Mouse (Mus musculus): ENCODE results near the gene Mab21l1.

Gene Mab21l1

DNA sequence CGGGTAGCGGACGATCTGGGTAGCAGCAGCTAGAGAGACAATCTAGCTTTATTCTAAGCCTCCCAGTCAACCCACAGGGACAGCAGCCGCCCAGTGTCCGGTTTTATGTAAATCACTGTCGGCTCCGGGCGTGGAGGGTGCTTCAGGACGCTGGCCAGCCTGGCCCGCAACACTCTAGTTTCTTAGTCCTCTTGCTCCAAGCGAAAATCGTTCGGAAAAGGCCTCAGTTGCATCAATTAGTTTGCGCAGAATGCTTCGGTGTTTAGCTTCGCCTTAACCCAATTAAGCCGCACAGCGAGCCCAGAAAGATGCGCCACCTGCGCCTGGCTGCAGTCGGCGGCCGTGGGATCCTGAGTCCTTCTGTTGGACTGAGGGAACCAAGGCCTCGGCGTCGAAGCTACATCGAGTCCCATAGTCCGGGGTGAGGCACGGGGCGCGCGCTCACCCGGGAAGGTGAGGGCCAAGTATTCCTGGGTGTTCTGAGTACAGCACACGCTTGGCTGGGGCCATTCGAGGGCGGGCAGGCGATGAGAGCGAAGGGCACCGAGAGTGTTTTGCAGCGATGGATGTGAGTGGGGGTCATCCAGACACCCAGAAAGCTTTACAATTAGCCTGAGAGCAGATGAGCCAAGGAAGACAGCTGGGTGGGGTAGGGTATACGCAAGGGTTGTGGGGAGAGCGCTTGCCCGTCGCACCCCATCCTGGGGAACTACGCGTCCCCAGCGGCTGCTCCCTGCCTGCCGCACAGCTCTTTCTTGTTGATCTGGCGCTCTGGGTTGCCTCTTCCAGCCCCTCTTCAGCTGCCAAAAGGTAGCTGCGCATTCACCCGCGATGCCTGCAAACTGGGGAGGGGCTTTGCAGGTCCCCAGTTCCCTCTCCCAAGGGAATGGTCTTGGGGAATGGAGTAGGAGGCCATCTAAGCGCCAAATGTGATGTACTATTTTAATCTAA is 1.9 kb upstream of the Mab21l1 start:
- no peak for DNase-seq

DNA sequence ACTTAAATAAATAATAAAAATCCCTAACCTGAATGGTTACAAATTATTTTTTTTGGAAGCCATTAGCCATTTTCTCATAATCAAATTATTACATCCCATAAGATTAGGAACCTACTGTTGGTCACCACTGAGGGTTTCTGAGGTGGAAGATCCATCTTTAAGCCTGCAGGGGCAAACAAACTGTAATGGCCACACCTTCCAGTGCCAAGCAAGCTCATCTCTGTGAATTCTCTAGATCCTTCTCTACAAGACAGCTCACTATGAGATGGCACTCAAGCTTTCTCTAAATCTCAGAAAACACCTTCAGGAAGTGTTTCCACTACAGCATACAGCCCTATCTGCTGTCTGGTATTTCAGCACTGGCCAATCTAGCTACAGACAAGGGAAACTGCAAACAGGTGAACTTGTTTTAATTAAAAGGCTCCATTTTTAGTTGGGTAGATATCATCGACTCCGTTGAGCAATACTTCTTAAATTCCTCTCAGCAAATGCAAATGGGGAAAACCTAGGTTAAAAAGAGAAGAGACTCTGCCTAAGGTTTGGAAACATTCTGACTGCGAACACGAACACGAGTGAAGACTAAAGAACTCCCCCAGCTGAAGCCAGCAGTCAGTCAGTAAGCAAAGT is 768 bp upstream of the Mab21l1 start:
- no peak for DNase-seq

DNA sequence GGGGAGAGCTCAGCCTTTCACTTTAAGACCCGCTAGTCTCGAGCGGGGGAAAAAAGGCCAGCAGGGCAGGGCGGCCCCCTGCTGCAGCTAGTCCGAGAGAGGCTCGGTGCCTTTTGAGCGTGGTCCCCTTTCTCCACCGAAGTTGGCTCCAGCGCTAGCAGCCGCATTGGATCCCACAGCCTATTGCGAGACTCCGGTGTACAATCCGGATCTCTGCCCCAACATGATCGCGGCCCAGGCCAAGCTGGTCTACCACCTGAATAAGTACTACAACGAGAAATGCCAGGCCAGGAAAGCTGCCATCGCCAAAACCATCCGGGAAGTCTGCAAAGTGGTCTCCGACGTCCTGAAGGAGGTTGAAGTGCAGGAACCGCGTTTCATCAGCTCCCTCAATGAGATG is 461 bp downstream of the Mab21l1 start:
- no peak for DNase-seq

DNA sequence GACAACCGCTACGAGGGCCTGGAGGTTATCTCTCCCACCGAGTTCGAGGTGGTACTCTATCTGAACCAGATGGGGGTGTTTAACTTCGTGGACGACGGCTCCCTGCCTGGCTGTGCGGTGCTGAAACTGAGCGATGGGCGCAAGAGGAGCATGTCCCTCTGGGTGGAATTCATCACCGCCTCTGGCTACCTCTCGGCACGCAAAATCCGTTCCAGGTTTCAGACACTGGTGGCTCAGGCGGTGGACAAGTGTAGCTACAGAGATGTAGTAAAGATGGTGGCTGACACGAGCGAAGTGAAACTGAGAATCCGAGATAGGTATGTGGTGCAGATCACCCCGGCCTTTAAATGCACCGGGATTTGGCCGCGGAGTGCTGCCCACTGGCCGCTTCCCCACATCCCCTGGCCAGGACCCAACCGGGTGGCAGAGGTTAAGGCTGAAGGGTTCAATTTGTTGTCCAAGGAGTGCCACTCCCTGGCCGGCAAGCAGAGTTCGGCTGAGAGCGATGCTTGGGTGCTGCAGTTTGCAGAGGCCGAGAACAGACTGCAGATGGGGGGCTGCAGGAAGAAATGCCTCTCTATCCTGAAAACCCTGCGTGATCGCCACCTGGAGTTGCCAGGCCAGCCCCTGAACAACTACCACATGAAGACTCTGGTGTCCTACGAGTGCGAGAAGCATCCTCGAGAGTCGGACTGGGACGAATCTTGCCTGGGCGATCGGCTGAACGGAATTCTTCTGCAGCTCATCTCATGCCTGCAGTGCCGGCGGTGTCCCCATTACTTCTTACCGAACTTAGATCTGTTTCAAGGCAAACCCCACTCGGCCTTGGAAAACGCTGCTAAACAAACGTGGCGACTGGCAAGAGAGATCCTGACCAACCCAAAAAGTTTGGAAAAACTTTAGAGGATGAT is 1.1 kb downstream of the Mab21l1 start:
- peak; percentile 18 for DNase-seq

GRCm38 (mm10) chr3:55784101-55784500 is 1.8 kb downstream of the Mab21l1 start:
- no peak for DNase-seq

DNA sequence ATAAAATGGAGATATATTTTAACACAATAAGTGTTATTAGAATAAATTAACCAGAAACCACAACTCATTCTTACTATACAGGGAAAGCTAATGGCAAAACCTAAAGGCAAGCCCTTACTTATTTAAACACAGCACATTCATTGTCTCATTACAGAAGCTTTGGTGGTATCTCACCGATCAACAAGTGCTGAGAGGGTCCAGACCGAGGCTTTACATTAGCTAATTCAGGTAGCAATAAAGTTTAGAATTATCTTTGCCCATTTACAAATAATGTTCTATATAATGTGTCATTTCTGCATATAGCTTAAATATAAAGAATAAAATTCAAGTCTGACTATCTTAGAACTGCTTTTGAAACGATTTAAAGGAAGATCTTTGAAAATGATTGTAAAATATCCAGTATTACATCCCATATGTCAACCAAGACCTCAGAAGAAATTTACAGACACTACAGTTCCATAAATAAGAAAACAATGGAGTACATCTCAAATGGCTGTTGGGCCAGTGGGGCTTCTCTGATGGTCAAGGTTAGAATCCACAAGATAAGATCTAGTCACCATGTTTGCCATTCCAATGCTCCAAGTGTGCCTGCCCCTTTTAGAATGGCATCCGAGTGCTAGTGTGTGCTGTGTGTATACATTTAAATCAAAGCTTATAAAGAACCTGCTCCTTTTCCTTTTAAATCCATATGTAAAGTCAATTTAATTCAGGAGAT is 3.1 kb downstream of the Mab21l1 start:
- DNase-seq = no peak

- no peak for DNase-seq
These were observed 3.8 kb downstream of the Mab21l1 start for GRCm38 (mm10) chr3:55785981-55786725.

- no peak for DNase-seq
These were observed 4.7 kb downstream of the Mab21l1 start for GRCm38 (mm10) chr3:55786835-55787486.

DNA sequence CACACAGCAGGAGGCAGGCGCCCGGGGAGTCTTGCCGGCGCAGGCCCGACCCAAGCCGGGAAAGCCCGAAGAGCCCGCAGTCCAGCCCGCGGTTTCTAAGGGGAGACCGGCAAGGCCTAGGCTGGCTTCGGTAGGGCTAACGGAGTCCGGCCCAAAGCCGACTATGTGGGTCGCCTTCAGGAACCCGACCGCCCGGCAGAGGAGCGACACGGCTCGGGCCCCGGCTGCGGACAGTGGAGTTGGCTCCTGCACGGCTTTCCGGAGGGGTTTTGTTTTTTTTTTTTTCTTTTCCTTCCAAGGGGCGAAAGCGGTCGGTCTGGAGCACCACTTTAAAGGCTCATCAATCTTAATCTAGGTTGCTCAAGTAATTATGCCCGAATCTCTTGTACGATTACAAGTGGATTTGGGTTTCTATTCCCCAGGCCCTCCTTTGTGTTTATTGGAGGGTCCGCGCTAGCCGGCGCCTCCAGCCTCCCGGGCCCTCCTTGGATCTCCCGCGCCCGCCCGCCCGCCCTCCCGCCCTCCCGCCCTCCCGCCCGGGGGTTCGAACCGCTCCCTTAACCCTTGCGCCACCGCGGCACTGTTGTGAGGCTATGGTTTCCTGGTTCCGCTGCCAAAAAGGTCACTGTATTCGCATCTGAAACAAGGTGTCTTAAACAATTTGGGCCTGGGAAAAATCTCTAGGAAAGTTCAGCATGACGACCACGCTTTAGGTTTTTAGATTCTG is 5.3 kb downstream of the Mab21l1 start:
- DNase-seq = peak; percentile 31

- no peak for DNase-seq
These were observed 5.9 kb downstream of the Mab21l1 start for GRCm38 (mm10) chr3:55788214-55788586.

DNA sequence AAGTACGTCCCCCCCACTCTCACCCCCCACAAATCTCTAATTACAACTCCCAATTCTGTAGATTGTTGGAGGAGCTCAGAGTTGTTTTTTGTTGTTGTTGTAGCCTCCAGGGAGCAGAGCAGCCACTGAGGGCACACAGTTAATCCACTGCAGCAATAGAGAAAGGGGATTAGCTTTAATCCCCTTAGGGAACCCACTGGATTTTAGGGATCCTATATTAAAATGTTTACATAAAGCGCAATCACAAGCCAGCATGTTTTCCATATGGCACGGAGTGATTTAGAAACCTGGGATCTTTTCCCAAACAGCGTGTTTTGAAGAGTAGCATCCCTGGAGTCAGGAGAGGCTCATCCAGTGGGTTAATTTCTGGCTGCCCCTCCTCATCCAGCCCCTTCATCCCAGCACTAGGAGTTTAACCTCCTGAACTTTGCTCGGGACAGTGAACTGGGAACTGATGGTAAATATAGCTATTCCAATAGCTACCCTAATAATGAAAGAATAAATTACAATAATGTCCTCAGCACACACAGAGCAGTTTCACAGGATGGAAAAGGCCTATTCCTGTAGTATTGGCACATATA is 6.4 kb downstream of the Mab21l1 start:
- DNase-seq = no peak

DNA sequence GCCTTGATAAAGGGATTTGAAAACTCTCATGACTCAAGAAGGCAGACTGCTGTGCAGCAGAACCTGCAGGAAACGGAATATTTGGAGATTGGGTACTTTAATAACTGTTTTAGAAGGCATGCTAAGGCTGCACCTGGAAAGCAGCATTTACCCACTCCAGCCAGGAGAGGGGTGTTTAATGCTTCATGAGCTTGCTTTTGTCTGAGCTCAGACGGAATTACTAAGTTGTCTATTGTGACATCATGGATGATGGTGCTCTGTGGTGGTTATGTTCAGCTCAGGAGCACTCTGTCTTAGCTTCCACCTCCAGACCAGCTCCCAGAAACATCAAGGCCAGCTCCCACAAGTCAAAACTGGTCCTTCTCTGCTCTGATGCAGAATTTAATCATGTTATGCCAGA is 7.5 kb downstream of the Mab21l1 start:
- DNase-seq = no peak

- DNase-seq = no peak
These were observed 8.3 kb downstream of the Mab21l1 start for GRCm38 (mm10) chr3:55790609-55791008.

DNA sequence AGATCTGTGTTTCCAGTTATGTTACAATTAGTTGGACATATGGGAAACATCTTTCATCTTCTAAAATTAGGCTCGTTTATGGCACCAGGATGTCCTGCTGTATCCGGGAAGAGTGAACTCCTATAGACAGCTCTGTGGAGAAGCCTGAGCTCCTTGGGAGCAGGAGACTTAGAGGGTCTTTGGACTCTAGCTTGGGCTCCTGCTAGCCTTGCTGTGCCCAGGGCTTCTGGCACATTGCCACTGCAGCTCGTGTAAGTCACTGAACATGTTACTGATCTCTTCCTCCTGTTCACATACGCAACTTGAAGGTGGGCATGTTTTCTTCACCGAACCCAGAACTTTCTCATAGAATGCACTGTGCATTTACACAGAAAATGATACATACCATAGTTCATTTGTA is 9.9 kb downstream of the Mab21l1 start:
- no peak for DNase-seq

DNA sequence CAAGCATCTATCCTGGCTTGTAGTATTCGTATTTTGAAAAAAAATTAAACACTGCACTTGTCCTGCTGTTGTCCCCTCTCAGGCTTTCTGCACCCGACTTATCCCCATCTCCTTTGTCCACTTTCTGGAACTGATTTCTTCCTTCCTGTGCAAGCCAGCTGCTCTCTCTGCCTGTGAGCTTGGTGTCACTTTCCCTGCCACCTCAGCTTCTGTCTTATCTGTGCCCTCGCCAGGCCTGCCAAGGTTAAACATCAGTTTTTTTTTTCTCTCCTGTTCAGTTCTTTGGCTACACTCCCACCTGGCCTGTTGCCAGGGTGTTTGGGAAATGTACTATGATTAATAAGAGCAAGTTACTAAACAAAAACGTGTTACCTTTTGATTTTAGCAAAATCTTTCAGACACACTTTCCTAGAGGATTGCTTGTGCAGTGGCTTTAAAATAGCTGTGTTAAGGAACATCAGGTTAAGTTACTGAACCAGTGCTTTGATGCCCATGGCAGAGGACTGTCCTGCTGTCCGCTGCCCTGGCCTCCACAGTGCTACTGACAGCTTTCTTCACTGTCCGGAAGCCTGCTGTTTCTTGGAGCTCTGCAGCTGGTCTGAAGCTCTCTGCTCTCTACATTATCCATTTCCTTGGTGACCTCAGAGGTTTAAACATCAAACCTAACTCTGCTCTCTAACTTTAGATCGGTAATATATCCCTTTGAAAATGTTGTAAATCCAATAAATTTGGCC is 11.7 kb downstream of the Mab21l1 start:
- peak; percentile 41 for DNase-seq

DNA sequence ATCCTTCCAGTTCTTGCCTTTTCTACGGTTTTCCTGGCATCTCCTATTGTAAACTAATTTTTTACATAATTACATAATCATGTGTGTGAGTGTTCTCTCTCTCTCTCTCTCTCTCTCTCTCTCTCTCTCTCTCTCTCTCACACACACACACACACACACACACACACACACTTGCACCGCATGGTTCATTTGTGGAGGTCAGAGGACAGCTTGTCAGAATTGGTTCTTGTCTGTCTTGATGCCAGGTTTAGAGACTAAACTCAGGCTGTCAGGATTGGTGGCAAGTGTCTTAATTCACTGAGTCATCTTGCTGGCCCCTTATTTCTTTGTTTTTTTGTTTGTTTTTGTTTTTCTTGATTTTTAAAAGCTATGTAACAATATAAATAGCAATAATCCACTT is 12.5 kb downstream of the Mab21l1 start:
- DNase-seq = no peak

- no peak for DNase-seq
These were observed 32.8 kb downstream of the Mab21l1 start for GRCm38 (mm10) chr3:55814993-55815625.

GRCm38 (mm10) chr3:55816096-55816495 is 33.8 kb downstream of the Mab21l1 start:
- no peak for DNase-seq
